Mouse (Mus musculus): ENCODE measurements around the gene 4930516K23Rik.

4930516K23Rik gene

GRCm38 (mm10) chr7:104061345-104061744 lies at the start of gene 4930516K23Rik:
4930516K23Rik (minus strand) TSS chr7:104061445.
- no peak for DNase-seq

GRCm38 (mm10) chr7:104104757-104104972 lies 43.4 kb upstream of the 4930516K23Rik start, which contains the start of gene Olfr646:
Olfr646 (plus strand) TSS chr7:104104873.
- DNase-seq = no peak

DNA sequence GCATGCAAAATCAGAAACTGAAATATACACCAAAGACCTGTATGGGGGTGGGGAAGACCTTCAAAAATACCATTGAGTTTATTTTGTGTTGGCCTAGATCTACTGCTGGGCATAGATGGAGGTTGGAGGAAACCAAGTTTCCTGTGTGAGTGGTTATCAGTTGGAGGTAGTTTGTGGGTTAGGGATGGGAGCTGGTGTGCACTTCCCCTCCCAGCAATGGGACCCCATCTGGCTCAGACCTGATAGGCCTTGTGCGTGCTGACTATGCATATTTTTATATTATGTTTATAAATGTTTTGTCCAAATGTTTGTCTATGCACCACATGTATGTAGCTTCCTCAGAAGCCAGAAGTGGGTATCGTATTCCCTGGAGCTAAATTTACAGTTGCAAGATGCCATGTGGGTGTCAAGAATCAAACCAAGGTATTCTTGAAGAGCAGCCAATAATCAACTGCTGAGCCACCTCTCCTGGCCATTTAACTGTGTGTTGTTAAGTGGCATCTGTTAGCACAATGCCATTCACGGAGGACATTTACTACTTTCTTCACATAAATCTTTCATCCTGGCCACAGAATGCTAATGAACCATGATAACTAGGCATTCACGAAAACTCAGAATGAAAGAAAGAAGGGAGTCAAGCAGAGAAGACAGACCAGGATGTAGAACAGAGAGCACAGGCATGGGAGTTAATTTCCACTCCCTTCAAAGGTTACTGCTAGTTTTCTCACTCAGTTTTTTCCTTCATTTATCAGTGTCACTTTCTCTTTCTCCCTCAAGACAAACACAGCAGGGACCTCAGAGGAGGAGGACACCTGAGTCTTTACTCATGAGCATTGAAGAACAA lies 42.9 kb upstream of the 4930516K23Rik start:
- DNase-seq = no peak

DNA sequence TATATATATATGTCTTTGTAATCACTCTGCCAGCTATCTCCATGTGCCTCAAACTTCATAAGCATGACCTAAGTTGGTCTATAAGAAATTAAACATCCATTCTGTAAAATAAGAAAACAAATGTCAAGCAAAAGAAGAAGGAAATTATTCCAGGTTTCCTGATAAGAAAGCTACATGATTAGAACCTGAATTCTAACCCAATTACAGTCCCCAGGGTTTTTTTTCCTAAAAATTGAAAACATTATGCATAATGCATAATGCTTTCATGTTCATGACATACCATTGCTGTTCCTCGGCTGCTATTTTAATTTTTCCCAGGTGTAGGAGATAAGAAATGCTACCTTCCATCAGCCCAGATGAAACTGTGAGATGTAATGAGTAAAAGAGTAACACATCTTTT lies 24.1 kb upstream of the 4930516K23Rik start, which contains the start of gene Olfr645:
Olfr645 (minus strand) TSS at position 101 of the 400 bp plus-strand sequence.
- DNase-seq = no peak

DNA sequence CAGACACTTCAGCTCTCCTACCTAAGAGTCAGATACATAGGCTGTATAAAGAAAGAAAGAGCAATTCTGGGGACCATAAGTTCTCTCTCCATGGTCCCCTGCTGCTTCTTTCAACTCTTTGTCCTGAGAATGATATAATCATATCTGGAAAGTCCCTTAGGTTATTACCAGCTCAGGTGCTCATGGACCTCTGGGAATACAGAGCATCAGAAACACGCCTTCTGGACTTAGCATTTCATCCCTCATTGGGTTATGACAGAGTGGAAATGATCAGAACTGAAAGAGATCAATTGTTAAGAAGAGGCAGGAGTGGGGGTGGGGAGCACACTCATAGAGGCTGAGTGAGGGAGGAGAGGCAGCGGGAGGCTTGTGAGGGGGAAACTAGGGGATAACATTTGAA lies 10.5 kb upstream of the 4930516K23Rik start, which contains the start of gene Olfr644:
Olfr644 (minus strand) TSS at position 101 of the 400 bp plus-strand sequence.
- DNase-seq = no peak

DNA sequence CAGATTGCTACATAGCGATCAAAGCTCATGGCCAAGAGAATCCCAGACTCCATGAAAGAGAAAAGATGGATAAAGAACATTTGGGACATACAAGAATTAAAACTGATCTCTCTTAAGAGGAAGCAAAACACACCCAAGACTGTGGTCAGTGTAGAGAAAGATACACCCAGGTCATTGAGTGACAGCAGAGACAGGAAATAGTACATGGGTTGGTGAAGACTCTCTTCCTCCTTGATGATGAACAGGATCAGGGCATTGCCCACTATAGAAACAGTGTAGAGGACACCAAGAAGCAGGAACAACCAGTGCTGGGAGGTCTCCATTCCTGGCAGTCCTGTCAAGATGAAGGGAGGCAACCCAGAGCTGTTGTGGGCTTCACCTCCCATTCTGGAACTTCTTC lies 2.0 kb downstream of the 4930516K23Rik start:
- DNase-seq = no peak

DNA sequence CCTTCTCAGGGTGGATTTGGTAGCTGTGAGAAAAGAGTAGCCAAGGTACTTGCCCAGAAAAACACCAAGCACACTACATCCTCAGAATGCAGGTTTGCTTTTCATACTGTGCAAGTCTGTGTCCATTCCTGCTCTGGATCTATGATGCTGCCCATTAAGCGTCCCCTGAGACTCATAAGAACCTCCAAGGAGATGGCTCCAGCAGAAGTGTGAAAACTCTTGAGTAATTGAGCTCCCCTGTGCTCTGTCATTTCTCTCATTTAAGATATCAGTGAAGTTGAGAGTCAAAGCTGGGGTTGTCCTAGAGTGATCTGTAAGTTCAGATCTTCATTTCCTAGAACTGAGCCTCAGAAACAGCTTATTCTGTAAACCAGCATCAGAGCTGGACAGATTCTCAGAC lies 8.7 kb downstream of the 4930516K23Rik start, which contains the start of gene Olfr642:
Olfr642 (minus strand) TSS at position 101 of the 400 bp plus-strand sequence.
- DNase-seq = no peak

- DNase-seq = no peak
These were observed 10.5 kb downstream of the 4930516K23Rik start for GRCm38 (mm10) chr7:104050745-104051144.

- DNase-seq = no peak
These were observed 26.1 kb downstream of the 4930516K23Rik start, which contains the start of gene Olfr641 for GRCm38 (mm10) chr7:104035145-104035544. Olfr641 (plus strand) TSS chr7:104035445.

DNA sequence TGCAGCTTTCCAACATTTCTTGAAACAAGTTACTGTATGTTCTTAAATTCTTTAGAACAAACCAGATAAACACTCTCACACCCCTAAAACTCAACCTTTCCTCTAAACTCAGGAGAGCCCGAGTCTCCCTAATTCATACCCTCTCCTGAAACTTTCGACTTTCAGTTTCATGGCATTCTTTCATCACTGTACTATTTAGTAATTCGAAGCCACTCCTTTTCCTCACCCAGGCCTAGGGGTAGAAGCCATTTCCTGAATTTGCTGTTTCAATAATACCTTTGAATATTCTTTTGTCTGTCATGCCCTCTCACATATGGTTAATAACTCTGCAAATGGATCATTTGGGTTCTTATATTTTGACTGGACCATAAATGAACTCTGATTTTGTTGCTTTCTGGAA lies 34.3 kb downstream of the 4930516K23Rik start:
- DNase-seq = no peak

DNA sequence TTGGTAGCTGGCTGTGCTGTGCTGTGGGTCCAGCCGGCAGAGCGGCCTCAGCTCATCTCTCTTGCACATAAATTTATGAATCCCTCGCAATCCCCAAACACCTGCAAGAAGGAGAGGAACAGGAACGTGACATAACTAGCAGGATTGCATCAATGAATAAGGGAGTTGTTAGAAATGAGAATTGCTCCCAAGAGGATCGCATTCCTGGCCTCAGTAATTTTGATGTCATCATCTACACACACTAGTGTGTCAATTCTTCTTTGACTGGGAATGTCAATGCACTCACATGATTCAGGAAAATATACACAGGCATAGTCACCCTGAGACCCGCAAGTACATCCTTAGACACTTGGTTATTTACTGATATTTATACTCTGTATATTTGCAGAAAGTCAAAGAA lies 35.8 kb downstream of the 4930516K23Rik start, which contains the start of gene Olfr640:
Olfr640 (minus strand) TSS at position 101 of the 400 bp plus-strand sequence.
- DNase-seq = no peak

- DNase-seq = no peak
These were observed 39.6 kb downstream of the 4930516K23Rik start for GRCm38 (mm10) chr7:104021651-104022050.

DNA sequence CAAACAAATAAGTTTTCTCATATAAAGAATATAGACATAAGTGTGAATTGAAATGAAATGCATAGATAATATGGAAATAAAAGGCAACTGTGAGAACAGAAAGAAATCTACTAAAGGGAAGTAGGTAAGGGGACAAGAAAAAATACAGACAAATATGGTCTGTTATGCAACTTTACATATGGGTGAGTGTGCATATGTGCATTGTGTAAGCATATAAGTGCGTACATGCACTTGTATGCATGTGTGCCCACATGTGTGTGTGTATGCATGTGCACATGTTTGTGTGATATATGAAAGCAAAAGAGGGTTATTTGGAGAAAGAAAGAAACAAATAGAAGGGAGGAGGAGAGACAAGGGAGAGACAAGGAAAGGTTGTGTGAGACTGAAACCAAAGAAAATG lies 42.3 kb downstream of the 4930516K23Rik start:
- no peak for DNase-seq

GRCm38 (mm10) chr7:104017203-104017602 lies 44.0 kb downstream of the 4930516K23Rik start, which contains the start of gene Olfr639:
Olfr639 (minus strand) TSS chr7:104017303.
- no peak for DNase-seq

Measured in right cerebral cortex, postnatal 4 days (tissue).